Mouse (Mus musculus) B cell, adult 2 months (primary cell): ENCODE data around the gene Psmc6.
A peak's percentile ranks its signal among the peaks of the same experiment; 100 is the strongest.

Experiments used
- DNase-seq, 2 experiments: peaks; one replicate each; pipeline ENCODE4 v3.0.0; 2022

Gene Psmc6

DNA sequence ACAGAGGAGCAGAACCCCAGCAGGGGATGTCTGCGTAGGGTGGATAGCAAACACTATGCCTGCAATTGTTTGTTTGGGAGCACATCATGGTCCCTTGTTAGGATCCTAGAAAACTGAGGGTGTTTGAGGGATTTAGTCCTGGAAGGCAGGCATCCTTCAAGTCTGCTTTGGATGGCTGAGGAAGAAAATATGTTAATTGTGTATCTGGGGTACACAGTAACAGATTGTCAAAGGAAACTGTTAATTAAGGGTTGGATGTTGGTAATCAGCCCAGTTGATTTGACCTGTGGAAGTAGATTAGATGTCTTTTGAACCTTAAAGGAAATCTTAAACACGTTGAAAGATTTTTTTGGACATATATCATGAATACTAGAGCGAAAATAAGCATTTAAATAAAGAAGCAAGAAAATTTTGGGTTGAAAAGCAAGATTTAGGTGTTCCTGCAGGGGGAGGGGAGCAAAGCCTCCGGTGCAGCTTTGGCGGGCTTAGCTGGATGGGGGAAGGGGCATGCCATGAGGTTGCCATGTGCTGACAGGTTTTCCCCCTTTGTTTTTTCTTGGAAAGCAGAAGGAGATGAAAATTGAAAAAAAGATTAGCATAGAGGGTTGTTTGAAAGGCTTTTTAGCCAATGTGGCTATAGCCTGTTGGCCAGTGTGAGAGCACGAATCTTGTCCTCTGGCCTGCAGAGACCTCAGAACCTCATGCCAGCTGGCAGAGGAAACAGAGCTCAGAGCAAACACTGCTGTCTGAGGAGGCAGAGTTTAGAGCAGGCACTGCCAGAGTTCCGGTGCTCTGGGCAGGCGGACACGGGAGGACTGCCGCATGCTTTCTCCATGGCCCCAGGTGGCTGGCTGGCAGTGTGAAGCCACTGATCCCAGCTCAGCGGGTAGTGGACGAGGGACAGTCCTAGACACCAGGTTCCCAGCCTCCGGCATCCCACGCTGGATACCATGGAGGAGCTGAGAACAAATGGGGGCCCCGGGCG lies 34.9 kb downstream of the Psmc6 start:
- DNase-seq: no peak

DNA sequence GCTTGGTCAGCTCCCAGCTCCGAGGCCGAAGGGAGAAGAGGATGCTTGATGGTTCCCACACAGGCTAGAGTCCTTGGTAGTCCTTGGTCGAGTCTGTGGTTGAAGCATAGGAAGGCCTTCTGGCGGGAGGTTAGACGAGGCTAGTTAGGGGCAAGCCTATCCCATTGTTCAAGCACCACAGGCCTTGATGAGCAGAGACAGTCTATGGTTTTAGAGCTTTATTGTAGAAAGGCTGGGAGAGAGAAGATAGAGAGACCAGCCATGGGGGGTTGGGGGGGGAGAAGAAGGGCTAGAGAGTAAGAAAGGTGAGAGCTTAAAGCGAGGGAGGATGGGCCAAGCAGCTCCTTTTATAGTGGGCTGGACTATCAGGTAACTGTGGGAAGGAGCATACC lies 35.6 kb downstream of the Psmc6 start:
- DNase-seq: no peak

- DNase-seq: no peak
These were observed 49.2 kb downstream of the Psmc6 start for GRCm38 (mm10) chr14:45378771-45379170.

DNA sequence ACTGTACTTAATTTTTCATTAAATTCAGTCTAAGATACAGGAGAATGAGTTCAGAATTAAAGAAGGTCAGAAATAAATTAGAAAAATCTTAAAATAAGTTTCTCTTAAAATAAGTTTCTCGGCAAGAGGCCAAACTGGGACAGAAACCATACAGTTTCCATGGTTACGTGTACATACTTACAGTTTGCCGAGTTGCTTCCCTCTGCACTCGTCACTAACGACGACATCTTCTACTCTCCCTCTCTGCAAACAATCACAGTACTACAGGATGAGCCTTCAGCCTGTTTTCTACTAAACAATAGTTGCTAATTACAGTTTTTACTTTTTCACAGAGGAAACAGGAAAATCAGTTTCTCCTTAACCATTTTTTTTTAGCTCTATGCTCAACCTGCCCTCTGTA lies 51.2 kb downstream of the Psmc6 start:
- no peak for DNase-seq

DNA sequence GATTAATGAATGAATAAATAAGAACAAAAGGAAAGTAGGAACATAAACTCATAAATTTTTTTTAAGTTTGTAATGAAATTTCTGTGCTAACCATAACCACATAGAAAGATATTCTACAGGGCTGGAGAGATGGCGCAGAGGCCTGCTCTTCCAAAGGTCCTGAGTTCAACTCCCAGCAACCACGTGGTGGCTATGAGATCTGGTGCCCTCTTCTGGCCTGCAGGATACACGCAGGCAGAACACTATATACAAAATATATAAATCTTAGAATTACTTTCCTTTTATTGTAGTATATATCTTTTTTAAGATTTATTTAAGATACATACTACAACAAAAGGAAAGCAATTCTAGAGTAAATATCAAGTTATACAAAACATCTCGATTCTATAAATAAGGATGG lies 53.3 kb downstream of the Psmc6 start:
- DNase-seq: peak; percentile 4 to 22

- no peak for DNase-seq
These were observed 56.0 kb downstream of the Psmc6 start for GRCm38 (mm10) chr14:45385596-45385995.

GRCm38 (mm10) chr14:45387480-45387879 lies 57.9 kb downstream of the Psmc6 start:
- peak in 1 of 2 experiments; percentile 4 for DNase-seq

- DNase-seq: peak; percentile 76 to 80
These were observed 59.0 kb downstream of the Psmc6 start for GRCm38 (mm10) chr14:45388345-45389181.

- no peak for DNase-seq
These were observed 59.6 kb downstream of the Psmc6 start for GRCm38 (mm10) chr14:45389194-45389593.
